Mouse (Mus musculus) frontal cortex, adult 2 months (tissue): ENCODE results near the gene Tmem79. TPM values are rescaled to one million over a fixed set of nuclear protein-coding genes. Genes with fewer than 3 reads are reported as not detected.
A peak's percentile ranks its signal among the peaks of the same experiment; 100 is the strongest.
"Not testable (repeated sequence)": the region's sequence is repeated elsewhere in the genome, so short reads cannot be mapped to it uniquely, and the experiment has no call there.

ENCODE experiments used
- DNase-seq, 2 experiments: peaks; one replicate each; pipeline ENCODE4 v3.0.0; 2022; ENCODE audit warnings: low spot score in 1 of 2; ENCODE audit errors: extremely low spot score in 1 of 2
- polyA plus RNA-seq: library from polyadenylated mRNA; depleted of rRNA; stranded (reverse); fragments of >200 nt; gene quantifications from 2 replicates; pipeline ENCODE4 v1.2.3, GENCODE M21; 2012; rRNA removed

The Tmem79 gene
- polyA plus RNA-seq = 0.64 and 0.78 TPM in 2 replicates

DNA sequence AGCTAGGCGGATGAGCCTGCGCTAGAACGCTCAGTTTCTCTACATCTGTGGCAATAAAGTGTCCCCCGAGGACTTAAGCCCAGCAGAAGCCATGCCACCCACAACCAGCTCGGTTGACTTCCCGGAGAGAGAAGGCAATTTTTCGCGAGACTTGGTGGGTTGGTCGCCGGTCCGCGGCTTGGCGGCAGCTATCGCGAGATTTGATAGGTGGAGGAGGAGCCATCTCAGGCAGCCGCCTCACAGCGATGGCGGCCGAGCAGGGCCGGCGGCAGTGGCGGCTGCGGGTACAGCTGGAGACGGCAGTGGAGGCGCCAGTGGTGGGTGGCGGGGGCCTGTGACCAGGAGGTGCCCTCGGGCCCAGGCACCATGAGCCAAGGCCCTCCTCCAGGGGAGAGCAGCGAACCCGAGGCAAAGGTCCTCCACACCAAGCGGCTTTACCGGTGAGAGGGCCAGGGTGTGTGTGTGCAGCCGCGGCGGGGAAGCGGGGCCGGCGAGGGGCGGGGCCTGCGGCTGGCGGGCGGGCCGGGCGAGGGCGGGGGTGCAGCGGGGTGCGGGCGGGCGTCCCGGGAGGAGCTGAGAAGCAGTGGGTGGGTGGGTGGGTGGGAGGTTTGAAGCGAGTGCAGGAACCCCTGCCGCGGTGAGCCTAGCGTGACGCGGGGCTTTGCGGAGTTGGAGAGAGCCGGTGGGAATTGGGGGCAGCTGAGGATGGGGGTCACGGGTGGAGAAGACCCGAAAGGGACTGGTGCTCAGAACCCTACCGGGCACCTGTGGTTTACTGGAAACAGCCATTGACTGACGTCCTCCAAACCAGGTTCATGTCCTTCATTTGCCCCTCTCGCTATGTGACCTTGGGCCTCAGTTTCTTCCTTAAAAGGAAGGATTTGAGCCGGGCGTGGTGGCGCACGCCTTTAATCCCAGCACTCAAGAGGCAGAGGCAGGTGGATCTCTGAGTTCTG is at the start of gene Tmem79, which contains the start of gene Smg5:
Tmem79 (minus strand) TSS at position 91 of the 956 bp plus-strand sequence.
Smg5 (plus strand) TSS at position 203 of the 956 bp plus-strand sequence.
- peak; percentile 91 to 97 for DNase-seq

- DNase-seq = no peak
Observed at GRCm38 (mm10) chr3:88384364-88384763, 48.4 kb upstream of the Tmem79 start, which contains the start of gene Bglap. Bglap (minus strand) TSS chr3:88384464.

GRCm38 (mm10) chr3:88382383-88382782 is 46.4 kb upstream of the Tmem79 start:
- not testable (repeated sequence) for DNase-seq

DNA sequence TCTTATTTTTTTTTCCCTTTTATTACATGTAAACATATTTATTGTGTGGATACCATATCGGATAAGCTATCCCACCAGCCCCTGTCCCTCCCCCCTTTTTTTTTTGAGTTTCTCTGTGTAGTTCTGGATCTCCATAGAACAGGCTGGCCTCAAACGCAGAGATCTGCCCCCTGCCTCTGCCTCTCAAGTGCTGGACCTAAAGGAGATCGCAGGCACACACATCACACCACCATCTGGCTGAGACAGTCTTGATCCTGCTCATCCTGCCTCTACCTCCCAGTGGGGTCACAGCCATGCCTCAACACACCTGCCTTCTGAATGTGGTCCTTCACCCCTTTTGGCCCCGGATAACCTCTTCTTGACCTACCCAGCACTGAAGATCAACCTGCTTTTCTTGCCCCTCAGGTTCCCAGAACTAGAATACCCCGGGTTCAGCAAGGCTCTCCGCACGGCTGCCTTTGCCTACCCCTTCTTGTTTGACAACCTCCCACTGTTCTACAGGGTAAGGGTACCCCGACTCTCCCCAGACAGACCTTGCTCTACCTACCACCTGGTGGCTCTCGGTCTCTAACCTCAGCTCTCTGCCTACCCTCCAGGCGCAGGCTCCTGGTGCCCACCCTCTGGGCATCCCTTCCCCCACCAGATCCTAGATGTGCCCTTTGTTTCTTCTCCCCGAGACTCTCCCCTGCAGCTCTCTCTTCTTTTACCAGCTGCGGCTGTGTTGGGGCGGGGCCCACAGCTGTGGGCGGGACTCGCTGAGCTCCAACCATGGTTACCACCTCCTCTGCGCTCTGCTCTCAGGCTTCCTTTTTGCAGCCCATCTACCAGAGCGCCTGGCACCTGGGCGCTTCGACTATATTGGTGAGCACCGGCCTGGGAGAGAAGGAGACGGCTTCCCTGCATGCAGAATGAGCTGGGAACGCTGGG is 45.7 kb upstream of the Tmem79 start:
- DNase-seq = peak in 1 of 2 experiments; percentile 41

DNA sequence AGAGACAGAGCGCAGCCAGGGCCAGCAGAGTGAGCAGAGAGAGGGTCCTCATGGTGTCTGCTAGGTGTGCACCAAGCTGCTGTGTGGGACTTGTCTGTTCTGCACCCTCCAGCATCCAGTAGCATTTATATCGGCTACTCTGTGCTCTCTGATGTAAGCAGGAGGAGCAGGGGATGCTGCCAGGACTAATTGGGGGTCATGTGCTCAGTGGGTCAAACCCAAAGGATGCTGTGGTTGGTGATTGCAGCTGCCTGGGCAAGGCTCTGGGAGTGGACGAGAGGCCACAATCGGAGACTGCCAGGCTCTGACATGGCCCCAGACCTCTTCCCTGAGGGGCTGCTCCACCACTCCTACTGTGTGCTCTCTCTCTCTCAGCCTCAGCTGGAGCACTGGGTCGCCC is 42.7 kb upstream of the Tmem79 start, which contains the start of gene Bglap2:
Bglap2 (minus strand) TSS at position 101 of the 400 bp plus-strand sequence.
- DNase-seq = not testable (repeated sequence)

- DNase-seq = not testable (repeated sequence)
Observed at GRCm38 (mm10) chr3:88376644-88377043, 40.7 kb upstream of the Tmem79 start.

- not testable (repeated sequence) for DNase-seq
Observed at GRCm38 (mm10) chr3:88375750-88376626, 40.0 kb upstream of the Tmem79 start.

DNA sequence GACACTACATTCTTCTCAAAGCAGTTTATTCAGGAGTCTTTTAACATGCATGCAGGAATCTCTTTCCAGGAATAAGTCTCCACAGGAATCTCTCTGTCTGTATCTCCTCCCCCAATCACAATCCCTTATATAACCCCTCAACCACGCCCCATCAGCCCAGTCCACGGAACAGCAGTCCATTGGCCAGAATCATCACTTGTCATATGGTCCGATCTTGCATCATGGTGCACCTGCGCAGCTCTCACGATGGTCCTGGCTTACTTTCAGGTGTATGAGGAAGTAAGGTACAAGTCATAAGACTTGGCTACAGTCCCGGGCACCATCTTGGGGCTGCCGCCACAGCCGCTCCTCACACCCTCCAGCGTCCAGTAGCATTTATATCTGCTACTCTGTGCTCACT is 36.7 kb upstream of the Tmem79 start, which contains the start of gene Bglap3:
Bglap3 (minus strand) TSS at position 101 of the 400 bp plus-strand sequence.
- DNase-seq = not testable (repeated sequence)

- DNase-seq = not testable (repeated sequence)
Observed at GRCm38 (mm10) chr3:88368511-88368910, 32.6 kb upstream of the Tmem79 start.

- not testable (repeated sequence) for DNase-seq
Observed at GRCm38 (mm10) chr3:88367517-88367916, 31.6 kb upstream of the Tmem79 start.

GRCm38 (mm10) chr3:88366830-88367428 is 31.0 kb upstream of the Tmem79 start:
- peak in 1 of 2 experiments; percentile 74 for DNase-seq

- DNase-seq = peak in 1 of 2 experiments; percentile 38
Observed at GRCm38 (mm10) chr3:88365705-88366361, 29.9 kb upstream of the Tmem79 start.

GRCm38 (mm10) chr3:88364337-88364736 is 28.4 kb upstream of the Tmem79 start, which contains the start of gene Paqr6:
Paqr6 (plus strand) TSS chr3:88364584.
- DNase-seq = no peak

DNA sequence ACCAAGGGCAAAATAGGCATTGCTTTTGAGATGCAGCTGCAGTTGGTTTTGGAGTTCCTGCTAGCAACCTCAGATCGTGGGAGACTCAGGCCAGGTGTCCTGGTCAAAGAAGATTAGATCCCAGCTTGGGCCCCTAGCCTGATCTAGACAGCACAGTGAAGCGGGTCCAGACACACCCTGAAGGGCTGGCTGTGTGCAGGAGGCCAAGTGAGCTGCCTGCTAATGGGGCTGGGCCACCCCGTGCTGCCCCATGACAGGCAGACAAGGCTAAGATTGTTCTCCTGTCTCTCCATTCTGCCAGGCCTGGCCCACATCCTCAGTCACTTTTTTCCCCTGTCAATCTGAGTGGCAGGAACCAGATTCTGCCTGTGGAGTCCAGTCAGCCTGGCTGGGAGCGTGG is 27.8 kb upstream of the Tmem79 start:
- DNase-seq = peak in 1 of 2 experiments; percentile 44

DNA sequence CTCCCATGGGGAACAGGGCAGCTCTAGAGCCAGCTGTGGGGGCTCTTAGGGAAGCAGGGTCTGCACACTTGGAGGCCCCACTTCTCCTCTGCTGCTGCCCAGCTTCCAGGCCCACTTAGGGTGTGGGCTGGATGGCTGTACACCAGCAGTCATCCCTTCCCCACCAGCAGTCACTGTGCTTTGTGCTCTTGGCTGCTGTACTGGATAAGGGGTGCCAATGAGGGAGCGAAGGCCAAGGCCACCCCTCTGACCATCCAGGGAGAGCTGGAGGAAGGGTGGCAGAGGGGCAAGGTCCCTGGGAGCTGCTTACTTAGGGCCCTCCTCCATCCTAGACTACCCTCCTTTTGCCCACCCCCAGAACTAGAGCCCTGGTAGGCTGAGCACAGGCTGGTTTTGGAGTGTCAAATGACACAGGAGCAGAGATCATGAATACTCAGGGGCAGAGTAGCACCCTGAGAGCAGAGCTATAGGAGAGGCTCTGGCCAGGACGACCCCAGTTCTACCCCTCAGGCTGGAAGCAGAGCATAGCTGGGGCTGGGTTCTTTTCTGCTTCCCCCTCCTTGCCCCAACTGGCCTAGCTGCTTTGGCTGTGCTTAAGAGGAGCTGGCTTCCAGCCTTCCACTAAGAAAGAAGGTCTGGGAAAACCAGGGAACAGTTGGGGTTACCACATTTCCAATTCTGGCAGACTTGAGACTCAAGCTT is 25.8 kb upstream of the Tmem79 start:
- no peak for DNase-seq

DNA sequence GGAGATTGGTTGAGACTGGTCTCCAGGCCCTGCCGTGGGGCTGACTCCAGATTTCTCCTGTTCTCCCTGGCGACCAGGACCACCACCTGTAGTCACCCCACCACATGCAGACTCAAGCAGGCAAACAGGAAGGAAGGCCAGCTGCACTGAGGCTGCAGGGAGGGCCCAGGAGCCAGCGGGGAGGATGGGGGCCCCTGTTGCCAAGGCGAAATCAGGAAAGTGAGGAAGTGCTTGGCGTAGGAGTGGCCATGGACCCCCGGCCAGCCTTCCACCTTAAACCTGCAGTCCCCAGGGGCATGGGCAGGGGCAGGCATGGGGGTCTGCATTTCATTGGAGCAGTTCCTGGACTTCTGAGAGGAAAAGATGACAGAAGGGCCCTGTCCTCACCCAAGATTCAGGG is 25.1 kb upstream of the Tmem79 start:
- no peak for DNase-seq

DNA sequence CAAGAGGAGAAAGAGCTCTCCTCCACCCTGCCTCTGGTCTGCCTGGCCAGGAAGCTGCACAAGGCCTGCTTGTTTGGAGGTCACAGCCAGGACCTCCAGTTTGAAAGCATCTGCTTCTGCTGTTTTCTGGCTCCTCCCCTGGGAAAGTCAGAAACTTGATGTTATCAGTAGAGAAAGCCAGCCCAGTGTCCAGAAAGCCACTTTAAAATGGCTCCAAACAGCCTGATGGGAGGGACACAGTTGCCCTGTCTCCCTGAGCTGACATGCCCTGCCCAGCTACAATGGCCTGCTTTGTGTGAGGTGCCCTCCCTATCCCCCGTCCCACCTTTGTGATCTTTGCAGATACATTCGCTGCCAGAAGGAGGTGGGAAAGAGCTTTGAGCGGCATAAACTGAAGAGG is 24.0 kb upstream of the Tmem79 start:
- DNase-seq = no peak

DNA sequence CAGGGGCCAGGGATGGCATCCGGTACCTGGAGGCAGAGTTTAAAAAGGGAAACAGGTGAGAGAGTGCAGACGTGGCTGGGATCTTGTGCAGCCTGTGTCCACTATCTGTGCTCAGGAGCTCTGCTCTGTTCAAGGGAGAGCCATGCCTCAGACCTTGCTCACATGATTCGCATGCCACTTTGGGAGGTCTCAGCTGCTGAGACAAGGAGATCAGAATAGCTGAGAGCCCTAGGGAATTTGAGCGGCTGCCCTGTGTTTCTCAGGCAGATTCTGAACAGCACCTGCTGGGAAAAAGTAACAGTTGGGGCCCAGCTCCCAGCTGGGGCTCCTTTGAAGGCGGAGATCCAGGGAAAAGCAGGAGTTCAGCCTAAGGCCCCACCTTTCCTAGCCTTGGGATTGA is 23.6 kb upstream of the Tmem79 start:
- no peak for DNase-seq
